Mouse (Mus musculus) cerebral cortex, adult 2 months (tissue): Measurements from ENCODE around the gene Gm17324.

Experiments used
- WGBS: fragments of 180-500 bp; shearing (Covaris S2); methylation state at CpG from one replicate; pipeline ENCODE4 v1.1.7; 2018; 5-methylcytosine and 5-hydroxymethylcytosine counted together

Gene Gm17324

GRCm38 (mm10) chr9:78447973-78448873, at the start of gene Gm17324, which contains the start of gene Mto1:
TSS of gene Gm17324 (minus strand) at chr9:78448786.
TSS of gene Mto1 (plus strand) at chr9:78448208.
- under 1% methylated on average over 96 of the region's 96 CpGs for WGBS

DNA sequence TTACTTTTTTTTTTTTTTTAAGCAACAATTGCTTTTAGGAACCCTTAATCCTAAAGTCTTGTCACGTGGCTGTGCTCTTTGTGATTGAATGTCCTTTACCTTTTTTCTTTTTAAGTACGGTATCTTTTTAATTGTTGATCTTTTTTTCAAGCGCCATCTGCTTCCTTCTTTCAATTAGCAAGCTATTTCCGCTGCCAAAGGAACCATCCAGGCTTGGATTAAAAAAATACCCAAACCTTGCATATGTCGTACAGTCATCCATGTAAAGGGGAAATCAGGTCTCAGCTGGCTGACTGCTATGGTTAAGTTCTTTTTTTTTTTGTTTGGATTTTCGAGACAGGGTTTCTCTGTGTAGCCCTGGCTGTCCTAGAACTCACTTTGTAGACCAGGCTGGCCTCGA, 44.6 kb upstream of the Gm17324 start:
- WGBS = 65% methylated on average over 7 of the region's 7 CpGs

GRCm38 (mm10) chr9:78492254-78492653, 43.7 kb upstream of the Gm17324 start:
- 95% methylated on average over 3 of the region's 3 CpGs for WGBS

DNA sequence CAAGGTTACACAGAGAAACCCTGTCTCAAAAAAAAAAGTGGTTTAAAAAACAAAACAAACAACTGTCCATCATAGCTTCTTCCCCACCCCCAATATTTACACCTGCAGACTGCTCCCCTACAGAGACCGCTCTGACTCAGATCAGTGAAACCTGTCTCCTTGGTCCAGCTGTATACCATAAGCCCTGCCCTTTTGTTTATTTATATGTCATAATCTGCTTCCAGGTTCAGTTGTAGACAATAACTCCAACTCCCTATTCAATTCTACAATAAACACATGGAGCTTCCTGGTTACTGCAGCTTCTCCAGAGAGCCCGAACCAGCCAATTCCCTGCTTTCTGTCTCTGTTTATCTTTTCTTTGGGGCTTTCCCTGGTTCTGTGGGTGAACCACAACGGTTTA, 42.6 kb upstream of the Gm17324 start:
- WGBS = 74% methylated on average over 3 of the region's 3 CpGs

DNA sequence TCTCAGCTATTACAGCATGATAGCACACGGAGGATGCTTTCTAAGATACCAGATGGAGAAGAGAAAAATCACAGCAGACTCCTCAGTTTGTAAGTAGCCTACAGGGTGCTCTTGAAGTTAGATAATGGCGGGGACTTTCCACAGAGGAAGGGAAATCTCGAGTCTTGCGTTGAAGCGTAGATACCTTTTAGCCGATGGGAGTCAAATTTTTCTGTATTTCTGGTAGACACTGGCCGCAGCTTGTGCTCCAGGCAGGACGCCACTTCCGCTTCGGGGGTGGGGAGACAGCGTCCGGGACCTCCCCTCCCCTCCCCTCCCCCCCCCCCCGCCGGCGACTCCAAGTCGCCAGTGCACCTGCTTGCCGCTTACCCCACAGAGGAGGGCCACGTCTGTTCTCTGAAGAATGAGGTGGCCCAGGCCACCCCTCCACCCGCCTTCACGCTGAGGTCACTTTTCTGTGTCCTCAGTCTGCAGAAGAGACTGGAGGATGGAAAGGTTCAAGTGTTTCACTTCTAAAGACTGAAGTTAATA, 40.4 kb upstream of the Gm17324 start, which contains the start of gene Eef1a1:
Eef1a1 (minus strand) TSS at position 262 of the 531 bp plus-strand sequence.
- WGBS = 4% methylated on average over 16 of the region's 20 CpGs

DNA sequence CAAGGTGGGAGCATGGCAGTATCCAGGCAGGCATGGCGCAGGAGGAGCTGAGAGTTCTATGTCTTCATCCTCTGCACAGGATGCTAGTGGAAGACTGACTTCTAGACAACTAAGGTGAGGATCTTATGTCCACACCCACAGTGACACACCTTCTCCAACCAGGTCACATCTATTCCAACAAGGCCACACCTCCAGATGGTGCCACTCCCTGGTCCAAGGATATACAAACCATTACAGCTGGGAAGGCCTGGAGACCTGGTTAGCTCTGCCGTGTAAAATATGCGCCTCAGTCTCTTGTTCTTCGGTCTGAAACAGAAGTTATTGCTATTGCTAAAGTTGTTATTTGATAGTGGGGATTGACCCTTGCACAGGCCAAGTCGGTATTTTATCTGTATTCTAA, 39.4 kb upstream of the Gm17324 start:
- 96% methylated on average over 5 of the region's 5 CpGs for WGBS

- 89% methylated on average over 3 of the region's 3 CpGs for WGBS
These were observed 36.1 kb upstream of the Gm17324 start for GRCm38 (mm10) chr9:78484660-78485059.

DNA sequence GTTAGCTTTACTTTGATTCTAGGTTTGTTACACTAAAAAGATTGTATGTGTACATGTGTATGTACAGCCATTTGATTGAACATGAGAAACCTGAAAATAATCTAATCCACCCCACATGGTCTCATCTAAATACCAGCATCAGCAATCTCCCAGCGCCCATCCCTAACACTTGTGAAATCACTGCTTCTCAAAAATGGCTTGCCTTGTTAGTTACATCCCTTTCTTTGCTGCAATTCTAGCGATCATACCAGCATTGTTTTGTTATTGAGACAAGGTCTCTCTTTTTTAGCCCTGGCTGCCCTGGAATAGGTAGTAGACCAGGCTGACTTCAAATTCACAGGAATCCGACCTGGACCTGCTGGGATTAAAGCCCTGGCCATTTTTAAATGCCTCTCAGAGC, 33.8 kb upstream of the Gm17324 start:
- 23% methylated on average over 3 of the region's 3 CpGs for WGBS

DNA sequence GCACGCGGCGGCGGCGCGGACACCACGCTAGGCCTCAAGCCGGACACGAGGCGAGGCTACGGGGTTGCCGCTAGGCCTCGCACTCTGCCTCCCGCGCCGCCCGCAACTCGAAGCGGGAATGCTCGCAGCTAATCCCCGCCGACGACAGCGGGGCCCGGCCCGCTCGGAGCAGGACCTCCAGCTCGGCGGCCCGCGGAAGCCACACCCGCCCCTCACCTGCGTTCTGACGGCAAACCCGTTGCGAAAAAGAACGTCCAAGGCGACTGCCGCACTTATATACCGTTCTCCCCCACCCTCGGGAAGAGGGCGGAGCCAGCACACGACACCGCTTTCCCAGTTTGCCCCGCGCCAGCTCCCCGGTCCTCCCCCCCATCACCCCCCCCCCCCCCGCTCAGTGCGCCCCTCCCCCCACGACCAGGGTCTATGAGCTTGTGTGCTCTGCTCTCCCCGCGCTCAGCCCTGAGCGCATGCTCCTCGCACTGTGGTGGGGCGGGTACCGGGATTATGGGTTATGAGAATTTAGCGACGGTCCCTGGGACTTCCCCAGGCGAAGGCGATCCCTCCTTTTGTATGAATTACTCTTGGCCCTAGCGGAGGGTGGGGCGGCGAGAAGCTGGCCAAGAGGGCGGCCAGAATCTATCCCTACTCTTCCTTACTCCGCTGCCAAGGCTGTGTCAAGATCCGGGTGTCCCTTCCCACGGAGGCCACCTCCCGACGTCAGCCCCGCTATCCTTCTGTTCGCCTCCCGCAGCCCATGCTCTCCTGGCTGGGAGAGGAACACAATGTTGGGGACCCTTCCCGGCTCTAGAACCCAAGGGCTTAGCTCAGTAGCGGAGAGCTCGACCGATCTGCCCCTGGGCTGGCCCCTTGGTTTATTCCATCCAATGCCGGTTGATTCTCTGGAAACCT, 33.1 kb upstream of the Gm17324 start:
- under 1% methylated on average over 70 of the region's 77 CpGs for WGBS

DNA sequence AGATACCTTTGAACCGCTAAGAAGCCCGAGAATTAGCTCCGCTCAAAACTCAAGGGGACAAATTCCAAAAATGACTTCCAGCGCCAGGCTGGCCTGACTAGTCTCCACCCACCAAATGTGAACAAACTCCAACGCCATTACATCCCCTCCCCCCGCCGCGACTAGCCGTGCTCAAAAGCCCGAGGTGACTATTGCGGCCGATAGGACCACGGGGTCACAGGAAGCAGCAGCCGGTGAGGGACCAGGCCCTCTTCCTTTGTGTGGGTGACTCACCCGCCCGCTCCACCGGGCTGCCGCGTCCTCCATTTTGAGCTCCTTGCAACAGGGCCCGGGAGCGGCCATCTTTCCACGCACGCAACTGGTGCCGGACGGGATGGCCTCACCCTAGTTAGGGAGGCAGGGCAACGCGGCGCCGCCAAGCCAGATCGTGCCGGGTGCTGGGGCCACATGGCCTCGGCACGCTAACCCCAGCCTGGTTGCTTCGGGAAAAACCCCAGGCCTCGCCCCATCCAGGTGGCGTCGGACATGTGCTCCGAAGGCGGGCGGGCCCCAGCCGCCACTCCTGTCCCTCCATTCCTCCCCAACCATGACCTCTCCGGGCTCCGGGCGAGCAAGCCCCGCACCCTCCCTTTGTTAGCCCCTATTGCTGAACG, 32.2 kb upstream of the Gm17324 start:
- under 1% methylated on average over 46 of the region's 46 CpGs for WGBS

- WGBS = 3% methylated on average over 13 of the region's 13 CpGs
These were observed 31.6 kb upstream of the Gm17324 start for GRCm38 (mm10) chr9:78480227-78480626.

GRCm38 (mm10) chr9:78479308-78479707, 30.7 kb upstream of the Gm17324 start:
- 10% methylated on average over 8 of the region's 8 CpGs for WGBS

- WGBS = 29% methylated on average over 1 of the region's 1 CpGs
These were observed 29.5 kb upstream of the Gm17324 start for GRCm38 (mm10) chr9:78478009-78478605.

DNA sequence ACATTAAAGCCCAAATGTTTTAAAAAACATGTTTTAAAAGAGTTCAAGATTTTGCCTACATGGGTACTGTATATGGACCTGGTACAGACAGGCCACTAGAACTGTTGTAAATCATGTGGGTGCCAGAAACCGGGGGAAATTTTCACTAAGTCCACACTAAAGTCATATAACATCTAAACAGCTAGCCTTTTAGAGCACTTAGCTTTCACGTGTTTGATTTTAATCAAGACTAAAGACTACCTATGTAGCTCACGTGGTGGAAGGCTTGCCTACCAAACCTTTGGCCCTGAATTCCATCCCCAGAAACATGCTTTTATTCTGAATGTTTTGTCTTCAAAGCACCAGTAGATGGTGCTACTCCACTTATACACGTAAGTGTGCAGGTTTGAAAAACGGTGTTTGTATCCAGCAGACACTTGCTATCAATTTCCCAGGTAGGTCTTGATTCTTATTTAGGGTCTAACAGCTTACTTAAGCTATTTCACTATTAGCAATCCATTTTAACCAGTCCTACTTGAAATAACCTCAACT, 28.5 kb upstream of the Gm17324 start:
- 9% methylated on average over 5 of the region's 5 CpGs for WGBS

DNA sequence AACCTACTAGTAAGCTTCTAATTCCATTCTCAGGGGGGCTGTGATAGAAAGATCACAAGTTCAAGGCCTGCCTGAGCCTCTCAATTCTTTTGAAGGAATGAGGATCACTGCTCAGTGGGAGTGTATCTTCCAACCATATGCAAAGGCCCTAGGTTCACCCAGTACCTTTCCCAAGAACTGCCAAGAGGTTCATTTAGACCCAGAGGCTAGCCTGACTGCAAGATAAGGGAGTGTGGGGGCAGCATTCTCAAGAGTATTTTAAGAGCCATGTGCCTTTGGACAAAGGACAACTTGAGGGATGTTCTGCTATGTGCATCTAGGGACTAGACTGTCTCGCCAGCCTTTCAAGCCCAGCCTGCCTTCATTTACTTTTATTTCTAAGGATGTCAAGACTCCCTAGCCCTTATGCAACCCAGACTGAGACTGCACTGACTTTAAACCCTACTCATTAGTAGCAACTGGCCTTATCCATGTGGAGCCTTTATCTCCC, 28.0 kb upstream of the Gm17324 start:
- WGBS = 22% methylated on average over 1 of the region's 1 CpGs

- WGBS = 72% methylated on average over 4 of the region's 4 CpGs
These were observed 27.3 kb upstream of the Gm17324 start for GRCm38 (mm10) chr9:78475873-78476272.

DNA sequence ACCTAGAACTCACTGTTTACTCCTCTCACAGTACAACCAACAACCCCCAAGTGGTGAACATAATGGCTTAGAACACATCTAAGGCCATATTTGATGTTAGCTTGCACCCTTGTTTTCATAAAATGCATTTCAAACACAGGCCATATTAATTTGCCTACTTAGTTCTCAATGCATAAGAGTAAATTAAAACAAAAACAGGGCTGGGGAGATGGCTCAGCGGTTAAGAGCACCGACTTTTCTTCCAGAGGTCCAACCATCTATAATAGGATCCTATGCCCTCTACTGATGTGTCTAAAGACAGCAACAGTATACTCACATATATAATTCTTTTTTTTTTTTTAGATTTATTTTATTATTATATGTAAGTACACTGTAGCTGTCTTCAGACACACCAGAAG, 26.8 kb upstream of the Gm17324 start:
- 80% methylated on average over 2 of the region's 2 CpGs for WGBS

DNA sequence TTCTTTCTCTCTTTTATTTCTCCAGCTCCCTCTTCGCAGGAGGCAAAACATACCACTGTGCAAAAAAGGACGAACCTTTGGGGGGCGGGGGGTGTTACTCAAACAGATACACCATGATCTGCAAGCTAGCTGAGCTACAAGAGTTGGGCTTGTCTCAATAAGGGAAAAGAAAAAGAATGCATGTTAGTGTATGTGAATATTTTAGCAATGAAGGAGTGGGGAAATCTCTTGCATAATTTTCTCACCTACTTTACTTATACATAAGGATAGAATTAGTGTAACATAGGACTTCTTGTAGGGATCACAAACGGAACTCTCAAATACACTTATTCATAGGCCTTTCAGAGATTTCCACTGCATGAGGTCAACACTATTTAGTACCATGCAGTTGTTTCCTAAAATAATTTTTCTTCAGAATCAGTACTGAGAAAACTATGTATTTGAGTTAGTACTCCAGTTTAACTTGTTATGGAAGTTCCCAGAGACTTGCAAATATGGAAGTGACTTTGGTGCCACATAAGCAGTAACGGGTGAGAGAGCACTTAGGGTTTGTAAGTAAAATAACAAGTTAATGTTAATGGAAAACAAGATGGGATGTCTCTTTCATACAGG, 26.3 kb upstream of the Gm17324 start:
- 70% methylated on average over 5 of the region's 5 CpGs for WGBS

DNA sequence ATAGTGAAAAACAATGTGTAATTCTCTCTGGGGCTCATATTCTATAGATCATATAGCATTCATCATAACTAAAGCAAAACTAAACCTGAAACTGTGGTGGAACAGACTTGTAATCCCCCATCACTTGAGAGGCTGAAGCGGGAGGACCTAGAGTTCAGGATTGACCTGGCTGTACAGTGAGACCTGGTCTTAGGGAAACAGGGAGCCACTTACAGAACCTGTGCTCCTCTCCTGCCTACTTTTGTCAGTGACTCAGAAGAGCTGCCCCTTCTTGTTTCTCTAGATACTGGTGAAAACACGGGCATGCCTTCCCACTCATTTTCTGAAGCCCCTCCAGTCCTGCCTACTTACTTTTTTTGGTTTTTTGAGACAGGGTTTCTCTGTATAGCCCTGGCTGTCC, 25.7 kb upstream of the Gm17324 start:
- 67% methylated on average over 2 of the region's 2 CpGs for WGBS

GRCm38 (mm10) chr9:78473588-78473987, 25.0 kb upstream of the Gm17324 start:
- WGBS = 69% methylated on average over 8 of the region's 8 CpGs
